Mouse (Mus musculus): ENCODE data around the gene Sec61b. TPM values are rescaled to one million over a fixed set of nuclear protein-coding genes. Genes with fewer than 3 reads are reported as not detected.

The Sec61b gene
- total RNA-seq (2017) = 116 to 119 TPM (median 117 TPM) in 3 replicates

DNA sequence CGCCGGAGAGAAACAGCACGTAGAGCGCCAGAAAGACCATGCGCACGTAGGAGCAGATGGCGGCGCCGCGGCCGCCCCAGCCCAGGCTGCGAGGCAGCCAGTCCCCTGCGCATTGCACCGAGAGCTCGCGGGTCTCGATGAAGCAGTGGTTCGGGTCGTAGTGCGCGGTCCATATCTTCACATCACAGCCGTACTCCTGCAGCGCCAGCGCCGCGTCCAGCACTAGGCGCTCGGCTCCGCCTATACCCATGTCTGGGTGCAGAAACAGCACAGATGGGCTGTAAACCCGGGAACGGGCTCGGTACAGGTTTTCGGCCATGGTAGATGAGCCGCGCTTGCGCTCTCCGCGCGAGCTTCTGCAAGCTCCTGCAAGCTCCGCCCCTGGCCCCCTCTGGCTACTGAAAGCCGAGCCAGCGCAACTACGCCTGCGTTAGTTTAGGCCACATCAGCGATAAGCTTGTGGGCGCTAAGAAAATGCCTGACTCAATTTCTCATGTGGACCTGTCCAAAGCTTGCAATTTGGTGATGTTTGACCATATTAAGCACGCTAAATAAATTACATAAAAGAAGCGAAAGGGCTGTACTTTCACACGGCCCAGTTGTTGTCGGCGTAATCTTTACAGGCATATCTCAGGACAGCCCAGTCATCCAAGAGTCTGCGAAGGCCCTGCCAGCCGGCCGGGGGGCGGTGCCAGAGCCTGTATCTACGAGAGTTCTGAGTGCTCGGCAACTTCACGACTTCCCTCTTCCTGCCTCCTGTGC, at the start of gene Sec61b, which contains the start of gene Alg2:
Gene Sec61b, plus strand, starts transcription at position 691 of the 762 bp plus-strand sequence.
Gene Alg2, minus strand, starts transcription at position 366 of the 762 bp plus-strand sequence.
- ATAC-seq (replicated peaks; ENCODE audit: insufficient number of reproducible peaks, low FRiP score, low TSS enrichment, poor library complexity, severe bottlenecking) = peak; percentile 90

DNA sequence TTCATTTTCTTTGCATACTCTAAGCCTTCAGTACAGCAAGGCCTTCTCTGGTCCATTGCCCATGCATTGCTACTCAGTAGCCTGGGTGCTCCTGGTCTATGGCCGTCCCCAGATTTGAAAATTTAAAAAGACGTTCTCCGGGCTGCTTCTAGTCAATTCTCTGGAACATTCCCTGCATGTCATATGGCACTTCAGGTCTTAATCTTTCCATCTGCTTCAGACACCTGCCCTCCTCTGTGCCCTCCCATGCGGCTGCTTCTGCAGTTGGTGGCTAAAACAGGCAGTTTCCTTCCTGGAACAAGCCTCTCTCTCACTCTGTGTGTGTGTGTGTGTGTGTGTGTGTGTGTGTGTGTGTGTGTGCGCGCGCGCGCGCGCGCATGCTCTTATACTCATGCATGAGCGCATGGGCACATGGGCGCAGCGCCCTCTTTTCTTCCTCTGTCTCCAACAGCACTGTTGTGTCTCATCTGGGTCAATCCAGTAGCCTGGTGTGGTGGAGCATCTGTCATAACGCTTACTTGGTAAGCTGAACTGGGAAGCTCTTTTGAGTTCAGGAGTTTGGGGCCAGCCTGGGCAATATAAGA, 49.1 kb upstream of the Sec61b start:
- no peak for ATAC-seq (replicated peaks; ENCODE audit: insufficient number of reproducible peaks, low FRiP score, low TSS enrichment, poor library complexity, severe bottlenecking)

DNA sequence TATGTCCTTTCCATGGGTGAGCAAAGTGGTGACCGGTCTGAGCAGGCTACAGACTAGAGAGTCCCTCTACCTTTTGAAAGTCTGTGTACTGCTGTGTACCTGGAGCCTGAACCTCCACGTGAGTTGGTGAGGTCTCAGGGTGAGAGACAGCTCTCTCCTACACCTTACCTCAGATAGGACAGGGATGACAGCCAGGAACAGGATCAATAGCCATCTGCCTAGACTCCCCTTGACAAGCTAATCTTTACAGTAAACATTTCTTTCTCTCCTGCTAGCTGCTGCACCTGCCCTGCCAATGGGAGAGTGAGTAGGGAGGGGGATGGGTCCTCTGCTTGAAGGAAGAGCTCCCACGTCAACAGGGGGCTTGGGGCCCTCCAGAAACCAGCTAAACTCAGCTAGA, 46.9 kb upstream of the Sec61b start:
- no peak for ATAC-seq (replicated peaks; ENCODE audit: insufficient number of reproducible peaks, low FRiP score, low TSS enrichment, poor library complexity, severe bottlenecking)

DNA sequence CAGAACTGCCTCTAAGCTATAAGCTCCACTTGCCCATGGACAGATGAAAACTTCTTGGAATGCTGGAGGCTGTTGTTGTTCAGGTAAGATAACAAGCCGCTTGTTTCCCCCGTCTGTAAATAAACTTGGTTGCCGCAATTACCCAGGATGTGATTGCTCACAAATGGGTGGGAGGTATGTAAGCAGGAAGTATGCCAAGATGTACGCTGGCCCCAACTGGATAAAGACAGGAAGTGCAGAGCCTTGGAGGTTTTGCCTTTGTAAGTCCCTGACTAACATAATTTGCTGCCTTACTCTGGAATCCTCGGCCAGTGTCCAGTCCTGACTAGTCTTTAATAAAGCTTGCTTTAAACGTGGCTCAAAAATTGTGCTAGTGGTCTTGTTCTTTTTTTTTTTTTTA, 43.9 kb upstream of the Sec61b start:
- ATAC-seq (replicated peaks; ENCODE audit: insufficient number of reproducible peaks, low FRiP score, low TSS enrichment, poor library complexity, severe bottlenecking) = no peak

DNA sequence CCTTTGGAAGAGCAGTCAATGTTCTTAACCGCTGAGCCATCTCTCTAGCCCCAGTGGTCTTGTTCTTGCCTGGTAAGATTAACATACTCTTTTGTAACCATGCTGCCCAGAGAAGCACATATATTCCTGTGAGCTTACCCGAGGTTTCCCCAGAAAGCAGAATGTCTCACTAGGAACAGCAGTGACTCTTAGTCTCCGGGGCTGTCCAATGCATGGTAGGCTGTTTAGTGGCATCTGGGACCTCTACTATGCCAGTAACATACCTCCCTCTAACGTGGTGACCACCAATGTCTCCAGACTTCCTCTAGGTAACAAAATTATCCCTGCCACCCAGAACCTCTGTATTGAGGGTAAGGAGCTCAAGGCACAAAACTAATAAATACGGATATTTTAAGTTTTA, 43.4 kb upstream of the Sec61b start:
- no peak for ATAC-seq (replicated peaks; ENCODE audit: insufficient number of reproducible peaks, low FRiP score, low TSS enrichment, poor library complexity, severe bottlenecking)

DNA sequence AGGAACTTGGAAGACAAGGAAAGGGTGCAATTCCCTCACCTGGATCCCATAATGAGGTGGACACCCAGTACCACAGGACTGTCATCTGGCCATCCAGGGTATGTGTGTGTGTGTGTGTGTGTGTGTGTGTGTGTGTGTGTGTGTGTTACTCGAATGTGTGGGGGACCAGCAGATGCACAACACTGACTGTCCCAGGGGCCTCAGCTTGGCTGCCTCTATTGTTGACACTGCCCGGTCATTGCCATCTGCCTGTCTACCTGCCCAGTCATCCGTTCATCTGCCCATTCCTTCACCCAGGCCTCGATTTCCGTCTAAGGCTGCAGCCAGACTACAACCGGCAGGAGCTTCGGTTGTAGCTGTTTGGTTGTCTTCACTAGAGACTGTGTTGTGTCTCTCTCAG, 41.7 kb upstream of the Sec61b start:
- ATAC-seq (replicated peaks; ENCODE audit: insufficient number of reproducible peaks, low FRiP score, low TSS enrichment, poor library complexity, severe bottlenecking) = no peak

DNA sequence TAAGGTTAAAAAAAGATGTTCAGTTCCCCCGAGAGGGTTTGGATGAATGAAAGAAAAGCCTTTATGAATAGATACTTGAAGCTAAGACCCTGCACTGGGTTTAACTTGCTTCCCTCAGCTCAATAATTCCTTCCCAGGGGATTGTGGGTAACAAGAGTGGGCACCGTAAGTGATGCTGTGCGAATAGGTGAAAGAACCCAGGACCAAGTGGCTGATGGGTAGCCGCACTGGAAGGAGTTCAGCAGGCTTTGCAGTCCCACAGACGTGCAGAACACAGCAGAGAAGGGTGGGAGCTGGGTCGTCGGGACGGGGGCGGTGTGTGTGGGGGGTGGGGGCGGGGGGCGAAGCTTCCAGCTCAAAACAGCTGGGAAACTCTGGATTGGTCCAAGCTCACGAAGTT, 39.3 kb upstream of the Sec61b start:
- ATAC-seq (replicated peaks; ENCODE audit: insufficient number of reproducible peaks, low FRiP score, low TSS enrichment, poor library complexity, severe bottlenecking) = no peak

DNA sequence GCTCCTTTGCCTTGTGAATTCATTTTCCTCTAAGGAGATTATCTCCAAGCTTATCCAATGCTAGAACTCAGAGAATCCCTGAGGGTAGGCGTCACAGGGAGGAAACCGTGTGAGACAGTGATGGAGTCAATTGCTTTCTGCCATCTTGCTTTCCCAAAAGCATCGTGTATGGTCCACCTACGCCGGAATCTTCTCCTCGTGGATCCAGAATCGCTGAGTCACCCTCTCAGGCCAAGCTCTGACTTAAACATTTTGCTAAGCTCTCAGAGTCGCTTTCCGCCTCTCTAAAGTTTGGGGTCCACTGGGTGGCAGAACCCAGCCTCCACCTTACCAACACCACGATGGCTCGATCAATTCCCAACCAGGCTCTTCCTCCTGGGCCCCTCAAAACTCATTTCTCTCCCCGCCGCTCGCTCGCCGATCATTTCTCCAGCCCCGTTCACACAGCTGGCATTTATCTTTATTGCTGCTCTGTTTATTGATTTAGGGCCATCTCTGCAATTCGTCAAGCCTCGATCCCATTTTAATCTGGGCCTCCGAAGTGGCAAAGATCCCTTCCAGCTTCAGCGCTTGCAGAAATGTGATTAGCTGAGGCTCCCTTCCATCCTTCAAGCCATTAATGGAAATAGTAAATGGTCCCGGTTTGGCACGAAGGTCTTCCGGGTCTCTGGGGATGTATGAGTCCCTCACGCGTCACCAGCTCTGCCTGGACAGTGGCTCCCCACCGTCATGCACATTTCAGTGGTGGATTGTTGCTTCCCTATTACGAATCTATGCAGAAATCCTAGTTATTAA, 38.7 kb upstream of the Sec61b start:
- no peak for ATAC-seq (replicated peaks; ENCODE audit: insufficient number of reproducible peaks, low FRiP score, low TSS enrichment, poor library complexity, severe bottlenecking)

DNA sequence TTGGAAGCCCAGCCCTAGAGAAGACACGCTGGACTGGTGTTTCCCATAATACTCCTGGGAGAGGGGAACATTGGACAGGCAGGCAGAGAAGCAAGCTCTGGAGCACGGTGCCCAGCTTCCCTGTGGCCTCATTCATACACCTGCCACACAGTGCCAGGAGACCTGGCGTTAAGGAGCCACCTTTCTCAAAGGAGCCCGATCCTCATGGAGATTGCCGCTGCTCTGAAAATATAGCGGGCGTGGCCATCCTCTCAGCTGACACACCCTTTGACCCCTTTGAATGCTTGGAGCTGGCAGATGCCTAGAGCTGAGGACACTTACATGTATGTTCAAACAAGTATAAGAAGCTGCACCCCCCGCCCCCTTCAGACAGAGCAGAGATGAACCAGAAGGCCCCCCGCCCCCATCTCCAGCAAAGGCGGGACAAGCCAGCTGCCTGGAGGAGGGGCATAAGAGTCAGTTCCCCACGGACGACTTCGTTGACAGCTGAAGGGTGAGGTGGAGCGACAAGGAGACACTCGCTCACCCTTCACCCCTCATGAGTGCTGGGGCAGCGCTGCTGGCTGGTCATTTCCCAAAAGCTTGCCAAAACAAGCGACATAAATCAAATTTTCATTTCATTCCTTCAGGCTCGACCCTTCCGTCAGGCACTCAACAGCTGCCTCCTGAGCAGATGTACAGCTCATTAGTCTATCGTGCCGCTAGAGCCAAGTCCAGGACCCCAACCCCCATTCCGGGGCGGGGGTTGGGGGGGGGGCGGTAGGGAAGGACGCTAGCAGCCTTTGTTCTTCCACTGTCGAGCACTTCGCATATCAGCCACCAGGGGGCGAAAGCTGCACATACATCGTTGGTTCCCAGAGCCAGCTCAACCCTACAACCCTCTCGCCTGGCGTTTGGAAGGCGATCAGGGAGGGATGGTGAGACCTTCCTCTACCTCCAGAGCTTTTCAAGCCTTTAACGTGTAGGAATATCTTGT, 36.8 kb upstream of the Sec61b start:
- peak; percentile 82 for ATAC-seq (replicated peaks; ENCODE audit: insufficient number of reproducible peaks, low FRiP score, low TSS enrichment, poor library complexity, severe bottlenecking)

DNA sequence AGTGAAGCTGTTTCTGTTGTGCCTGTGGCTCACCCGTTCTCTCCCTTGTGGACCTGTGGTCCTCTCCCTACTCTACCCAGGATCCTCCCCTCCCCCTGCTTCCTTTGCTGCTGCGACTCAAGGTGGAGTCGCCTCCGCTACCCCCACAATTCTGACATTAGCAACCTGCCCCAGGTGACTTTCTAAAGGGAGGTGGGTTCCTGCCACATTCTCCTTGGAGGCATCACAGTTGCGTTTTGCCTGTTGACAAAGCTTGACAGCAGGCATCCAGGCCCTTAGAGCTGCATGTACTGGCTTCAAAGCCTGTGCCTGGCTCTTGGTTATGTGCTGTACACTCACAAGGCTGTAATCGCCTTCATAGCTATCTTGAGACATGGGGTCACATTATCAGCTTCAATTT, 35.5 kb upstream of the Sec61b start:
- no peak for ATAC-seq (replicated peaks; ENCODE audit: insufficient number of reproducible peaks, low FRiP score, low TSS enrichment, poor library complexity, severe bottlenecking)

DNA sequence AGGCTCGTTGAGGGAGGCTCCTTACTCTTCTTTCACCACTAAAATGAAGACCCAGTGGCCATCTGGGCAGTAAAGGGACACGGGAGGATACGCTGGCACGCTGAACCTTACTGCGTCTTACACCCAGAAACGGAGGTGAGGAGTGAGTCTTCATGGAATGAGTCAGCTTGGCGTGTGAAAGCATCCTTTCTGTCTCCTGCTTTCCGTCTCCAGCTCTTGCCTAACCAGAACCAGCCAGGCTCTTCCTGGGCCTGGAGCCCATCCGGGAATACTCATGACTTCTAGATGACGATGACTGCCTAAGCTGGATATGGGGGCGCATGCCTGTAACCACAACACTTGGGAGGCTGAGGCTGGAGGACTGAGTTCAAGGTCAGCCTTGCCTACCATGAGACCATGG, 33.5 kb upstream of the Sec61b start:
- ATAC-seq (replicated peaks; ENCODE audit: insufficient number of reproducible peaks, low FRiP score, low TSS enrichment, poor library complexity, severe bottlenecking) = no peak

DNA sequence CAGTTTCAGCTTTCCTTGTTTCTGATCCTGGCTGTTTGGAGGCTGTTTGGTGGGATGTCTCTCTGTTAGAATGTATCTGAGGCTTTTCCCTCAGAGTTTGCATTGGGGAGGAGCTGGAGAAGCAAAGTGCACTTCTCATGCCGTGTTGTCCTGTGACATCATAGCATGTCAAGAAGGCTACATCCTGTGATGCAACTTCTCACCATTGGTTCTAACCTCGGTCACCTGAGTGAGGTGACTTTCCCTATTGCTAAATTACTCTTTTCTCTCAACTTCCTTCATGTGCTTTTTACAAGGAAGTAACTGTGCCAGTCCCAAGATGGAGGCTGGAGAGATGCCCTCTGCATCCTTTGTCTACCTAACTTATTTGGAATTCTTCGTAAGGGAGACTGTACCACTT, 25.9 kb upstream of the Sec61b start:
- ATAC-seq (replicated peaks; ENCODE audit: insufficient number of reproducible peaks, low FRiP score, low TSS enrichment, poor library complexity, severe bottlenecking) = no peak

DNA sequence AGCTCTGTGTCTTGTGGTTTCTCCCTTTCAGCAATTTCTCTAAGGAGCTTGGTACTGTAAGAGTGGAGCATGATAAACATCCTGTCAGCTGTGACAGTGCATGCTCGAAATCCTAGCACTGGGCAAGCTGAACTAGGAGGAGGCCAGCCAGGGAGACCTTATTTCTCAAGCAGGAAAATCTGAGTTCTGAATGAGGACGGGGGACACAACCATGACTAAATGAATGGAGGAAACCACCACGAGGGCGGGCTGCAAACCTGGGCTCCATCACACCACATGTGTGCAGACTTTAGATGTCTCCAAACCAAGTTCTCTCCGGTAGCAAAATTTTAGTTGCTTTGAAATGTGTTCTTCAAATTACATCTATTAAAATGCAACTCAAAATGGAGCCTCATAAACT, 25.3 kb upstream of the Sec61b start:
- ATAC-seq (replicated peaks; ENCODE audit: insufficient number of reproducible peaks, low FRiP score, low TSS enrichment, poor library complexity, severe bottlenecking) = no peak

DNA sequence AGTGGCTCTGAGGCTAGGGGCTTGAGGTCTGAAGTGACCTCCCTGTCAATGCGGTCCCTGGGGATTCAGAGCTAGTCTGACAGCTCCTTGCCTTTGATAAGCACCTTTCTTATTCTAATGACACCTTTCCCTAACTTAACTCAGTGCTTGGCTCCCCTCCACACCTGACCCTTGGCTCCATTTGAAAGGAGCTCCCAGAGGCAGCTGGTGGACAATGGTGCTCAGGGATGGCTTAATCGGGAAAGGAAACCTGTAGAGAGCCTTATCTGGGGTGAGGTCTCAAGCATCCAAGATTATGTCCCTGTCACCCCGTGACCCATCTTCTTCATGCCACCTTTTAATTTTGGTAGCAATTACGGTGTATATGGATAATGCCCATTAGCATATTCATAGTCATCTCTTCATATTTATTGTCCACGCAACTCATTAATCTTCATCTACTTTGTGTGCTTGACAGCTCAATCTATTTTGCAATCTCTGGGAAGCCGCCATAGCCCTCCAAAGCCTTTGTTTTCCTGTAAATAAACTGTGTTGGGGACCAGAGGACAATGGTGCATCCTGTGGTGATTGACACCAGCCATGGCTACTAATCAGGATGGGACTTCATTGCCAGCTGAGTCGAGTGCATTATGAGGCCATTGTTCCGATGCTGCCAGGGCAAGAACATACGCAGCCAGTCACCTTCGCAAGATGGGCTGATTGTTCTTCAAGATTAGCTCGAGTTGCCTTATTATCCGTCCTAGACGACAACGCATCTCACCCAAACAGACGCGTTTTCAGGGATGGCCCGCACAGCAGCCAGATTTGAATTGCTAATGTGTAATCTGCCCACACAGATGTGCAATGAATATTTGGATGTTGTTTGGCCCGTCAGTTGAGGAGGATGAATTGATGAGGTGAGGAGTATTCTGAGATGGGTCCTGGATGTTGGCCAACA, 24.6 kb upstream of the Sec61b start:
- ATAC-seq (replicated peaks; ENCODE audit: insufficient number of reproducible peaks, low FRiP score, low TSS enrichment, poor library complexity, severe bottlenecking) = no peak

DNA sequence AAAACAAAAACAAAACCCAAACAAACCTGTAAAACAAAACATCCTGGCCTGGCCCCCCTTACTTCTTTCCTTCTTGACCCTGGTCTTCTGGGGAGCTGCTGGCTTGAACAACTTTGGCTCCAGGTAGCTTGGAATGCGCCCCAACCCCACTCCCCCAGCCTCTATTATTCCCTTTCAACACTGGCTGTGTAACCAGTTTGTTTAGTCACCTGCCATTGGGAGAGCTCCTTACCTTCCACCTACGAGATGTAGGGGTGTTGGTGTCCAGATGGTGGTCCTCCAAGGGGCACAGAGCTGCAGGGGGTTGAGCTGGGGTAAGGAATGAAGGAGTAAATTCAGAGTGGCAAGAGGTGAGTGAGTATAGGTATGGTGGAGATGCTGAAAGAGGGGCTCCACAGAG, 7.3 kb upstream of the Sec61b start:
- no peak for ATAC-seq (replicated peaks; ENCODE audit: insufficient number of reproducible peaks, low FRiP score, low TSS enrichment, poor library complexity, severe bottlenecking)

DNA sequence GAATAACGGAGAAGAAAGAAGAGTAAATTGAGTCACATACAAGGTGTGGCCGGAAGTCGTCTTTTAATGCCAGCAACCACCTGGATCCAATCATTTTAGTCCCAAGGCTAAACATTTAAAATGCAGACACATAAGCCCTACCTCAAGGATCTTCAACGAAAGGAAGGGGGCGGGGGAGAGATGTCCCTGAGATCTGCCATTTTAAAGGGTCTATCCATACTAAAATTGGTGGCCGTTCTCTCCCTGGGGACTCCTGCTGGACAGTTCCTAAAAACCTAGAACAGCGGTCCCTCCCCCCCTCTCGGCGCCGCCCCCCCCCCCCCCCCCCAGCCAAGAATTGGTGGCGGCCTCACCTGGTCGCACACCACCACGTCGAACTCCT, 881 bp upstream of the Sec61b start:
- ATAC-seq (replicated peaks; ENCODE audit: insufficient number of reproducible peaks, low FRiP score, low TSS enrichment, poor library complexity, severe bottlenecking) = no peak

DNA sequence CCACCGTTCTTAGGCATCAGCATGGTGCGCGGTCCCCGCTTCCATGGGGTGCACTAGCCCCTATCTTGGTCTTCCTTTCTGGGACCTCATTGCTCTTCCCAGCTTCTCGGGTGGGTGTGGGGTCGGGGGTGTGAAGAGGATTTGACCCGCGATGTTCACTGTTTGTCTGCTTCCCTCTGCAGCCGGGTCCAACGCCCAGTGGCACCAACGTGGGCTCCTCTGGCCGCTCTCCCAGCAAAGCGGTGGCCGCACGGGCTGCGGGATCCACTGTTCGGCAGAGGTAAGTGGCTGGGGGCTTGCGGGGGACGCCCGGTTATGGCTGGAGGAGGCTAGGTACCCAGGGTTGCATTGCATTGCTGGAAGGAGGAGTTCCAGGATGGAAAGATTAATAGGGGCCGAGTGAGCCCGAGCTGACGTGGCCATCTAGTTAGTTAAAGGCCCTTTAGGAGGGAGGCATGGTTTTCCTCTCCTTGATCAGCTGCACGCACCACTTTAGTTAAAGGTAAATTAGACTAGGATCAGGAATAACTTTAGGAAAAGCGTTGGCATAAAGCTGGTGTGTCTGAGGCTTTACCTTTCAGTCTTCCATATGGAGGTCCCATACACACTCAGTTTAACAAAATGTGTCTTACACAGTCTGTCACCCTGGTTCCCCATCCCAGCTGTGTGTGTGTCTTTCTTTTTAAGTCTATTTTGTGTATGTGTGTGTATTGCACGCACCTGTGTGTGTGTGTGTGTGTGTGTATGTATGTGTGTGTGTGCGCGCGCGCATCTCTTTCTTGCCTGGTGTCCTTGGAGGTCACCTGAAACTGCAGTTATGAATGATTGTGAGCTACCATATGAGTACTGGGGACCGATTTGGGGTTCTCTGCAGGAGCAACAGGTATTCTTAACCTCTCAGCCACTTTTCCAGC, 529 bp downstream of the Sec61b start:
- no peak for ATAC-seq (replicated peaks; ENCODE audit: insufficient number of reproducible peaks, low FRiP score, low TSS enrichment, poor library complexity, severe bottlenecking)
